Mouse (Mus musculus): ENCODE results near the gene Prr13. TPM values are rescaled to one million over a fixed set of nuclear protein-coding genes. Genes with fewer than 3 reads are reported as not detected.

Gene Prr13
- total RNA-seq, 2 experiments from 2014 or later = 49.4 to 56.6 TPM

DNA sequence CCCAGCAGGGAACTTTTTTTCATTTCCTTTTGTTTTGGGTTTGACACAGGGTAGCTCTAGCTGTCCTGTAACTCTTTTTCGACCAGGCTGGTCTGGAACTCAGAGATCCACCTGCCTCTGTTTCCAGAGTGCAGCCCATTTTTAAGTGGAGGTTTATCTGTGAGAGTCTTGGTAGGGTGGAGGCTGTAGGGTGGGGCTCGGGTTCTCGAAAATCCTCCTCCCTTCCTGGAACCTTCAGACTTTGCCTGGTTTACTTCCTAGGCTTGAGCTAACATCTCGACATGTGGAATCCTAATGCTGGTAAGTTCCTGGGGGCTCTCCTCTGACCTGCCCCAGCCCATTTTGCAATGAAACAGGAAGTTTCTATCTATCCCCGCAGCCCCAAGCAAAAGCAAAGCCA lies 1.0 kb downstream of the Prr13 start:
- ATAC-seq (replicated peaks; ENCODE audit: low FRiP score, poor library complexity, severe bottlenecking) = peak; percentile 81

DNA sequence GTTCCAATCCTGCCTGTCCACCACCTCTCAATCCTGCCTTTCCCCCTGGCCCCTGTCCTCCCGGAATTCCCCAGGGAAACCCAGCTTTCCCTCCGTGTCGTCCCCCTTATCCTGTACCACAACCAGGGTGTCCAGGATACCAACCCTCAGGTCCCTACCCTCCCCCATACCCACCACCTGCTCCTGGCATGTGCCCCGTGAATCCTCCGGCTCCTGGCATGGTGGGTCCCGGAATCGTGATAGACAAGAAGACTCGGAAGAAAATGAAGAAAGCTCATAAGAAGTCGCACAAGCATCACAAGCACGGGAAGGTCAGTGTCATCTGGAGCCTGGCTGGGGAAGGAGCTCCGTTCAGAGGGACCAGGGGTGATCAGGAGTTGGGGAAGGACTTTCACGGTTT lies 1.6 kb downstream of the Prr13 start:
- no peak for ATAC-seq (replicated peaks; ENCODE audit: low FRiP score, poor library complexity, severe bottlenecking)

DNA sequence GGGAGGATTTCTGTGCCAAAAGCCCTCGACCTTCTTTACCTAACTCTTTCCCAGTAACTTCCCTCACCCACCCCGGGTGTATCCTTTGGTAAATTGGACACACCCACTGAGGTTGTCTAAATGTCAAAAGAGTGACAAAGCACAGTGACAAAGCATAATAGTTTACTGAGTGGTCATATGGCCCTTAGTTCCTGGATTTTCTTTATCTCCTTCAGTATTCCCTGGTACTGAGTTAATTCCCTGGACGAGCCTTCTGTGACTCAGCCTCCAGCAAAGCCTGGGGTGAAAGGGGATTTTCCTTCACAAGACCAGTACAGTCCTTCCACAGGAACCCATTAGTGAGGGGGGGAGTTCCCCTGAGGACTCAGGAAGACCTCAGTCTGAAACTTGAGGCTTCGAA lies 2.1 kb downstream of the Prr13 start:
- peak; percentile 46; the same call in 1 of the 2 replicates for ATAC-seq (replicated peaks; ENCODE audit: low FRiP score, poor library complexity, severe bottlenecking)

DNA sequence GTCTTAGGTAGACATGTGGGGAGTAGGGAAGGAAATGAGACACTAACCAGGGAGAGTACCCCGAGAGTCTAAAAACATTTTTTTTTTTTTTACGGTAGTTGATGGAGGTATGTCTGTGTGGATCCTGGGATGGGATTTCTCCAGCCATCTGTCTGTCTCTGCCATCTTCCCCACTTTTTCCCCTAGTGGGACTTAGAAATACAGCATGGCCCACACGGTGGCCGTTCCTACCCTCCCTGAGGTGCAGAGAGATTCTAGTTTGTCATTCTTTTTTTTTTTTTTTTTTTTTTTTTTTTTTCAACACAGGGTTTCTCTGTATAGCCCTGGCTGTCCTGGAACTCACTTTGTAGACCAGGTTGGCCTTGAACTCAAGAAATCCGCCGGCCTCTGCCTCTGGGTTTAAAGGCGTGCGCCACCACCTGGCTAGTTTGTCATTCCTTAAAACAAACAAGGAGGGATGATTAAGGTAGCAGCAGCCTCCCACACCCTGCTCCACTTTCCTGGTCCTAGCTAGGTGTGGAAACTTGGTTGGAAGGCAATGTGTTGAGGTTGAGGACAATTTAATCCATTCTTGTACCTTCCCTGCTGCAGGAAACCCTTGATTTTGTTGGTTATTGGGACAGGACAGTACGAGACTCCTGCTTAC lies 2.7 kb downstream of the Prr13 start:
- ATAC-seq (replicated peaks; ENCODE audit: low FRiP score, poor library complexity, severe bottlenecking) = no peak

DNA sequence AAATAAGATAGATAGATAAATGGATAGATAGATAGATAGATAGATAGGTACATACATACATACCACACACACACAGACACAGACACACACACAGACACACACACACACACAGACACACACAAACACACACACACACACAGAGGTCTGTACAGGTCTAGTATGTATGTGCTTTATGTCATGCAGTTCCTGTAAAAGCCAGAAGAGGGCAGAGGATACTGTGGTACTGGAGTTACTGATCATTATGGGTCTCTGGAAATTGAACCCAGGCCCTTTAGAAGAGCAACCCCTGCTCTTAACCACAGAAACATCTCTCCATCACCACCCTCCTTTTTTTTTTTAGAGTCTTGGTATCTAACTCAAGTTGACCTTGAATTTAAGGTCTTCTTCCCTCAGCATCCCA lies 4.8 kb downstream of the Prr13 start:
- ATAC-seq (replicated peaks; ENCODE audit: low FRiP score, poor library complexity, severe bottlenecking) = no peak

DNA sequence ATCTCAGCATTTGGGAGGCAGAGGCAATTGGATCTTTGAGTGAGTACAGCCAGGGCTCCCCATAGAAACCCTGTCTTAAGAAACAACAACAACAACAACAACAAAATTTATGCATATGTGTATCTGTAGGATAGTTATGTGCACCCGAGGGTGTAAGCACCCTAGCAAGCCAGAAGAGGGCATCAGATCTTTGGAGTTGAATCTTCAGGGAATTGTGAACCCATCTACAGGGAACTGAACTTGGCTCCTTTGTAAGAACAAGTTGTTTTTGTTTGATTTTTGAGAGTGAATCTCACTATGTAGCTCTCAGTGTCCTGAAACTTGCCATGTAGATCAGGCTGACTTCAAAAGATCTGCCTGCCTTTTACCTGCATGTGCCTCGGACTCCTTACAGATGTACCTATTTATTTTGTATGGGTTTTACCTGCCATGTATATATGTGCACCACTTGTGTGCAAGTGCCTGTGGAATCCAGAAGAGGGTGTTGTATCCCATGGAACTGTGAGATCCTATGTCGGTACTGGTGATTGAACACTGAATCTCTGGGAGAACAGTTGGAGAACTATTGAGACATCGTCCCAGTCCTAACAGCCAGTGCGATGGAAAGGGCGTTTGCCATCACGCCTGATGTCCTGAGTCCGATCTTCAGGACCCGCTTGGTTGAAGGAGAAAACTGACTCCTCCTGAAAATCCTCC lies 10.0 kb downstream of the Prr13 start:
- ATAC-seq (replicated peaks; ENCODE audit: low FRiP score, poor library complexity, severe bottlenecking) = no peak

DNA sequence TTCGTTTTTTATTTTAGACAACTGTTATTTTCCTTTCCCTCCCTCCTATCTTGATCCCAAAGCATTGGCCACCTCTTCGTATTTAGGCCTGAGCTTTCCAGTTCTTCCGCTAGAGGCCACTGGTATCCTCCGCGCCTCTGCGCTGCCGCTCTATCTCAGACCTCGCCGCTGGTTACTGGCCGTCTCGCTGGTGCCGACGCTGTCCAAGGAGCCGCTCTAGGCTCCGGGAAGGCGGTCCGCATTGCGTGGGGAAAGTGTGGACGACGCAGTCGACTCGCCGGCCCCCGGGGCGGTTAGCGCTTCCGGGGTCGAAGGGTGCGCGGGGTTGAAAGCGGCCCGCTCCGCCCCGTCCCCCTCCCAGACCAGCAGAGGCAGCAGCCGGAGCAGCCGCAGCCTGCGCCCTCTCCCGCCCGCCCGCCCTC lies 11.4 kb downstream of the Prr13 start, which contains the start of gene Pcbp2:
TSS of gene Pcbp2 (plus strand) at position 357 of the 422 bp plus-strand sequence.
- ATAC-seq (replicated peaks; ENCODE audit: low FRiP score, poor library complexity, severe bottlenecking) = peak; percentile 100

DNA sequence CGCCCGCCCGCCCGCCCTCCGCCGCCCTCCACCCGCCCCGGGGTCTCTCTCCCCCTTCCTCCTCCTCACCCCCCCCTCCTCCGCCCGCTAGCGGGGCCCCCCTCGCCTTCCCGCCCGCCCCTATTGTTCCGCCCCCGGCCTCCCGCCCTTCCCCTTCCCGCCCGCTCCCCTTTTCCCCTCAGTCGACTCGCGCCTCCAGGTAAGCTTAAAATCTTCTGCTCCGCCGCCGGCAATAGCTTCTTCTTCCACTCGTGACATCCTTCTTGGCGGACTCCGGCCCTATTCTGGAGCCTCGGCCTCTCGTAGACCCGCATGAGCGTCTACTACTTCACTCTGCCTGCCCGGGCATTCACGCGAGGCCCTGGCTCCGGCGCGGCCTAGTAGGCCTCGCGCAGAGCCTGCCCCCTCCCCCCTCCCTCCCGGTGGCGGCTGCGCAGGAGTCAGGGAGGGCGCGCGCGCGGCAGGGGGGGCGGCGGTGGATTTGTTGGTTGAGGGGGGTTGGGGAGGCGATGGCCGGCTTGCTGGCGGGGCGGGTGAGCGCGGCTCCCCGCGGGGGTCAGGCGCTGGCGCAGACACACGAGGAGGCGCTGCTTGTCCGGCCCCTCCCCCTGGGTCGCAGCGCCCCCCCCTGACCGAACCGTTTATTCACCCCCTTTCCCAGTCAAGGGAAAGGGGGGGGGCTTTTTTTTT lies 11.9 kb downstream of the Prr13 start:
- ATAC-seq (replicated peaks; ENCODE audit: low FRiP score, poor library complexity, severe bottlenecking) = peak; percentile 30; the same call in 1 of the 2 replicates

DNA sequence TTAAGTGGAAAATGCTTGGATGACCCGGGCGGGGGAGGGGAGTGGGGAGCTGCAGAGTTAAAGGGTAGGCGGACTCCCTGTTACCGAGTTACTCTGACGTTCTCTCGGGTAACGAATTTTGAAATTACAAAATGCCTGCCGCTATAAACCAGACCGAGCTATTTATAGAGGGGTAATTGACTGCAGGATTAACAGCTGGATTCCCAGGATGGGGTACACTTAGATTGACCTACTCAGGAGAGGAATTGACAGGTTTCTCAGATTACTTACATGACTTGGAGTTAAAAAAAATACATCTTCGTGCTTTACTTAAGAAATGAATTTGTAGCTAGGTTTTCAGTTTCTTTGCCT lies 12.4 kb downstream of the Prr13 start:
- no peak for ATAC-seq (replicated peaks; ENCODE audit: low FRiP score, poor library complexity, severe bottlenecking)

DNA sequence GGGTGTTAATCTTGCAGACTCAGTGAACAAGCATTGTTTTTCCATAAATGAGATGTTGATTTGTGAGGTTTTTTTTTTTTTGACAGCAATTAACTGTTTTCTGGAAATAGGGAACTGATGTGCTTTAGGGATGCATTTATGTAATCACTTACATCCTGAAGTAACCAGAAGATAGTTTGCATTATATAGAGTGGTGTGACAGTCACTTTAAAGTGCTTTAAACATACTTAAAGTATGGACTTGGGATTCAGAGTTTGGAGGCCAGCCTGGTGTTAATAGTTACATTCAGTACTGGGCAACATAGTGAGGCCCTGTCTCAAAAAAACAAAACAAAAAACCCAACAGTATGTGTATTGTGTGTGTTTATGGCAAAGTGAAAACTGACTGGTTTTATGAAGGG lies 12.9 kb downstream of the Prr13 start:
- no peak for ATAC-seq (replicated peaks; ENCODE audit: low FRiP score, poor library complexity, severe bottlenecking)

DNA sequence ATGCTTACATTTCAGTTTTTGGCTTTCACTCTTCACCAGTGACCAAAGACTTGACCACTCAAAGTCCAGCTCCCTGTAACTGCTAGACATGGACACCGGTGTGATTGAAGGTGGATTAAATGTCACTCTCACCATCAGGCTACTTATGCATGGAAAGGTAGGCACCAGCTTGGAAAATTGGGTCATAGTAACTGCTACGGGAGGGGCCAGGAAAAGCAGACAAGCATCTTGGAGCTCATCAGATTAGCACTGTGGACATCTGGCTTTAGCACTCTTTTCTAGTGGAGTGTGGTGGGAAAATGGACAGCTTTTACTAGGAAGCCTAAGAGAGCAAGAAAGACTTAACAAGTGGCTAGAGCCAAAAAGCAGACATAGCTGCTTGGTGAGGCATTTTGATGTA lies 14.4 kb downstream of the Prr13 start:
- ATAC-seq (replicated peaks; ENCODE audit: low FRiP score, poor library complexity, severe bottlenecking) = no peak

DNA sequence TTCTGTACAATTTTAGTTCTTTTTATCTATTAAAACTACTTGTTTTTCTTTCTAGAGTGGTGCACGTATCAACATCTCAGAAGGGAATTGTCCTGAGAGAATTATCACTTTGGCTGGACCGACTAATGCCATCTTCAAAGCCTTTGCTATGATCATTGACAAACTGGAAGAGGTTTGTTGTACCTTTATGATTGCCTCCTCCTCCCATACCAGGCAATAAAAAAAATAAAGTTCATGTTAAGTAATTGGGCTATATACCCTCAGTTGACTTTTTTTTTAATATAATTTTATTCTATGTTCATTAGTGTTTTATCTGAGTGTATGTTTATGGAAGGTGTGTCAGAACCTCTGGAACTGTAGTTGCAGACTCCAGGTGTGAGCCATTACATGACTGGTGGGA lies 15.7 kb downstream of the Prr13 start:
- no peak for ATAC-seq (replicated peaks; ENCODE audit: low FRiP score, poor library complexity, severe bottlenecking)

DNA sequence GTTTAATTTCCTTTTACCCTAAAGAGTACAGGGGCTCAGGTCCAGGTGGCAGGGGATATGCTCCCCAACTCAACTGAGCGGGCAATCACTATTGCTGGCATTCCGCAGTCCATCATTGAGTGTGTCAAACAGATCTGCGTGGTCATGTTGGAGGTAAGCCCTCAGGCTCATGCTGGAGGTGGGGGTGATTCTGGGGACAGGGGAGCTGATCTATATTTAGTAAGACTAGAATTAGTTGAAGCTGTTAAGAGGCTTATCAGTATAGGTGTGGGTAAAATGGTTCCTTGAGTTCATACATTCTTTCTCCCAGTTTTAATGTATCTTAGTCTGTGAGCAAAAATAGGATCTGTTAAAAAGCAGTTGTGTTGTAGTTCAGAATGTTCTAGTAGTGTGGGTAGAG lies 24.3 kb downstream of the Prr13 start:
- ATAC-seq (replicated peaks; ENCODE audit: low FRiP score, poor library complexity, severe bottlenecking) = no peak

DNA sequence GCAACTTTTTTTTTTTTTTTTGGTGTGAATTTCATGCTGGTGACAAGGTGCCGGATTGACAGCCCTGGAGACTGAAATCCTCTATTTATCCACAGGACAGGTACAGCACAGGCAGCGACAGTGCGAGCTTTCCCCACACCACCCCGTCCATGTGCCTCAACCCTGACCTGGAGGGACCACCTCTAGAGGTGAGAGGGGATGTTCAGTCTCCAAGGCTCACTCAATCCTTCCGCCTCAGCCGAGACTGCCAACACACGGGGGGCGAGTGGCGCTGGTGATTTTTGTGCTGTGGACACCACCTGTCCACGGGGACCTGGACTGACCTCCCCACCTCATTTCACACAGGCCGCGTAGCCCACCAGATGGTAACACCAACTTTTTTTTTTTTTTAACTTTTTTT lies 27.0 kb downstream of the Prr13 start:
- ATAC-seq (replicated peaks; ENCODE audit: low FRiP score, poor library complexity, severe bottlenecking) = no peak

DNA sequence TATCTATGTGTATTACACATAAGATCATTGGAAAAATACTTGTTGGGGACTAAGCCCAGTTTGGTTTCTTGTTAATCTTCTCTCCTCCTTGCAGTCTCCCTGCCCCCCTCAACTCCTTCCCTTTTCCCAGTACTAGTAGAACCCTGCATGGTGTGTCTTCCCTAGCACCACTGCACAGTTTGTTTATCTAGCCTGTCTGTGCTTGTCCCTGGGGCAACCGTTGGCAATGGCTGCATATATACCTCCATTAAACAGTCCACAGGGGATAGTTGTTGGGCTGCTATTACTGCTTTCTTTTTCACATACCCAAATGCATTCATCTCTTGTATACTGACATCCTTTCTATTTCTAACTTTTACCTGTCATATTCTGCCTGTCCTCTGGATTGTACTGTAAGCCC lies 28.8 kb downstream of the Prr13 start:
- ATAC-seq (replicated peaks; ENCODE audit: low FRiP score, poor library complexity, severe bottlenecking) = no peak

DNA sequence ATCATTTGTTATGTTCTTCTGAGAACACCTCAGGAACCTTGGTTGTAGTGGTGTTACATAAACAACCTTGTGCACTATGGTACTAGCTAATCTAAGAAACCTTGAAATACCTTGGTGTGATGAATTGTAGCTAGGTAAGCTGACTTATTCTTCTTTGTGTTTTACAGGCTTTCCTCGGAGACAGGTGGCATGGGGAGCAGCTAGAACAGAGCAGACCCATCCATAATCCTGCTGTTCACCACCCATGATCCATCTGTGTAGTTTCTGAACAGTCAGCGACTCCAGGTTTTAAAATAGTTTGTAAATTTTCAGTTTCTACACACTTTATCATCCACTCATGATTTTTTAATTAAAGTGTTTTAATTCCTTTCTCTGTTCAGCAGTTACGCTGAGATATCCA lies 39.5 kb downstream of the Prr13 start:
- no peak for ATAC-seq (replicated peaks; ENCODE audit: low FRiP score, poor library complexity, severe bottlenecking)

DNA sequence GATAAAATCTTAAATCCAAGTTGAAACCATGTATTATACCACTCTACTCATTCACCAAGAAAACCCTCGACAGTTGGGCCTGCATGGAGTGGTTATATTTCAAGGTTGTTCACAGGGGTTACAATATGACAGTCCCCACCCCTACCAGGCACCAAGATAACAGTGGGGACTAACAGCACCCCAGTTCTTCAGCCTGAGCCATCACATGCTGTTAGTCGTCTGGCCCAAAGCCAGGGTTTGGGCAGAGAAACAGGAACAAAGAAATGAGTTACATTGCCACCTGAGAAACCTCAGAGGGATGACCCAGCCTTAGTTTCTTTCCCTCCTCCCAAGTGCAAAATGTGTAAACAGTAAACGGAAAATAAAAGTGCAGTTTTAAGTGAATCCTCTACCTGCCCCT lies 40.5 kb downstream of the Prr13 start:
- ATAC-seq (replicated peaks; ENCODE audit: low FRiP score, poor library complexity, severe bottlenecking) = no peak

DNA sequence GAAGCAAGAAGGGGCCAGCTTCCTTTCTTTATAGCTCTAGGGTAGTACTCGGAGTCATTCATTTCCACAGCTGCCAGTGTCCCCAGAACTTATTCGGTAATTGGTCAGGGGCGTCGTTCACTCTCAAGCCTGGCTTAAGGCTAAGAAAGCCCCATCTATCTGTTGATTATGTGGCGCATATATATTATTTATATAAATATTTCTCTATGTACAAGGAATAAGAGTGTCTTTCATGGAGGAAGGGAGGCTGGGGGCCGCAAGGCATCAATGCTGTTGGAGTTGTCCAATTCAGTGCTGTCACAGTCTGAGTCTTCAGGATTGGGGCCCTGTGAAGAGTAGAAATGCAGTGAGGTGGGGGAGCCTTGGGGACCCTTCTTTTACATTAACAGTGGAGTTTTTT lies 41.0 kb downstream of the Prr13 start:
- no peak for ATAC-seq (replicated peaks; ENCODE audit: low FRiP score, poor library complexity, severe bottlenecking)

DNA sequence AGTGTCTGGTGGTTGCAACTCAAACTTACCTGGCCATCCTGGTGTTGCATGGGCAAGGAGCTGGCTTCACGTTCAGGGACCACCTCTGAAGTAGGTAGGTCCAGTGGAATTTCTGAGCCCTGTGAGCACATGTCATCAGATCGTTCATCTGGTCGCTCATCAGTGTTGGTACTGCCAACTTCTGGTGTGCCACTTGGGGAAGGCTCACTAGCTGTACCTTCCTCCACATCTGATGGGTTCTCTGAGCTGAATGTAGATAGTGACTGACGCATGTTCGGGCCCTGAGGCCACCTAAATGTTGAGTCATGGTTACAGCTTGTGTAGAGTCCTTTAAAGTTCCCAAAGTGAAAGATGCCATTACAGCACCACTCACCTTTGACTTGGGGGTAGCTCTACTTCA lies 41.7 kb downstream of the Prr13 start:
- no peak for ATAC-seq (replicated peaks; ENCODE audit: low FRiP score, poor library complexity, severe bottlenecking)

DNA sequence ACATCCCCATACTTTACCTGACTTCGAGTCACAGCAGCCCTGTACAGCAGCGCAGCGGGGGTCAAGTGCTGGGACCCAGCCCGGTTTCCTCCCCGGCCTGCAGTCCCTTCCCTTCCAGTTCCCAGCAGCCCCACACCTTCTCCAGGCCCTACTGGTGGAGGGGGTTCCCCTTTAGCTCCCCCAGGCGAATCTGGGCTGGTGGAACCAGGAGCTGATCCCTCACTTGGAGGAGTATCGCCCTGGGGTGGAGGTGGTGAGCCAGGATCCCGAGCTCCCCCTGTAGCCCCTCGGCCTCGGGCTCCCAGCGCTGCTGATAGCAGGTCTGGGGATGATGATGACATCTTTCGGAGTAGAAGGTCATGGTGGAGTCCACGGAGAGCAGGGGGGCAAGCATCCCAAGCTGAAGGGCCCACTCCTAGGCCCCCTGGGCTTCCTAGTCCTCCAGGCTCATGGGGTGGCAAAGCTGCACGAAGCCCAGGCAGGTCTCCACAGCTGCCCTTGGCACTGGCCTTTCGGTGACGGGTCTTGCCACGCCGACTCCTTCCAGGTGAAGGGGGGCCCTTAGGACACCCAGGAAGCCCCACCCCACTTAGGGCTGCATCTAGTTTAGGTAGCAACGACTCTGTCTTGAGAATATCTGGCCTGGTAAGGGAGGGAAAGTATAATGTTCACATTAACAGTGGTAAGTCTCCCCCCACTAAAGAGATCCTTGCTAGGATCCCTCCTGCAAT lies 42.4 kb downstream of the Prr13 start:
- no peak for ATAC-seq (replicated peaks; ENCODE audit: low FRiP score, poor library complexity, severe bottlenecking)
